Mouse (Mus musculus): Measurements from ENCODE around the gene Pkp2. TPM values are rescaled to one million over a fixed set of nuclear protein-coding genes. Genes with fewer than 3 reads are reported as not detected.

The Pkp2 gene
- polyA plus RNA-seq, 1 experiment = 10.9 TPM

DNA sequence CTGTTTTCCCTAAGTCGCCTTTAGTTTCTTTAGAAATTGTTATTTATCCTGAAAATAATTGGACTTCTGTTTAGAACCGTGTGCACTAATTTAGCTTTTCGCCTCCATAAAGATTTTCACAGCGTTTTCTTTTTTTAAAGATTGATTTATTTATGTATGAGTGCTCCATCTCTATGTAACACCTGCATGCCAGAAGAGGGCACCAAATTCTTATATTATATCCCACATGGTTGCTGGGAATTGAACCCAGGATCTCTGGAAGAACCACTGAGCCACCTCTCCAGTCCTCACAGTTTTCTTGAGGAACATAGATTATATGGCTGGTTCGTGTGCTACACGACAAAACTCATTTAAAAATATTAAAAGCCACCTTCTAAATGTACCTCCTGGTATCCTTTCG lies 90.8 kb downstream of the Pkp2 start:
- 18% methylated on average over 7 of the region's 7 CpGs for WGBS
- Histone ChIP-seq H3K36me3 (ENCODE audit: control insufficient read depth, insufficient read depth, low read length) (peaks cover 2% of the 10 kb centered on the region; the same call in 1 of the 2 replicates), H3K4me1 (ENCODE audit: control insufficient read depth, insufficient read depth, low read length) (0 out of 2 replicates have a peak, but pooled peaks cover 2% of the 10 kb centered on the region), H3K4me3 (ENCODE audit: insufficient read depth, low read depth, low read length) (no peak overlapping the region; the same call in 1 of the 2 replicates), H3K27ac (ENCODE audit: insufficient read depth, low read depth, low read length) (no peak overlapping the region), H3K27me3 (replicated peaks; ENCODE audit: control insufficient read depth, insufficient read depth, low read length) (no peaks in the 10 kb centered on the region)
- peak; percentile 7 for DNase-seq
- TF ChIP-seq POLR2A (IDR thresholded peaks at IDR 0.05; ENCODE audit: low read depth, low read length) (no peak), CTCF (conservative IDR thresholded peaks at IDR 0.05; ENCODE audit: insufficient read depth, insufficient read length, low read depth, low read length) (no peak)

DNA sequence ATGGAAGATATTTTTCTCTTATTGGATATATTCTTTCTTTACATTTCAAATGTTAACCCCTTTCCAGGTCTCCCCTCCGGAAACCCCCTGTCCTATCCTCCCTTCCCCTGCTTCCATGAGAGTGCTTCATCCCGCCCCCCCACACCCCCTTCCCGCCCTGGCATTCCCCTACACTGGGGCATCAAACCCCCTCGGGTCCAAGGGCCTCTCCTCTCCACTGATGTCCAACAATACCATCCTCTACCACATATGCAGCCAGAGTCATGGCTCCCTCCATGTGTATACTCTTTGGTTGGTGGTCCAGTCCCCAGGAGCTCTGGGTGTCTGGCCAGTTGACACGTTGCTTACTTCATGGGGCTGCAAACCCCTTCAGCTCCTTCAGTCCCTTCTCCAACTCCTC lies 98.2 kb downstream of the Pkp2 start:
- no peaks in the 10 kb centered on the region for H3K27me3 ChIP-seq (replicated peaks; ENCODE audit: control insufficient read depth, insufficient read depth, low read length)
- H3K4me1 ChIP-seq (ENCODE audit: control insufficient read depth, insufficient read depth, low read length) = no peaks in the 10 kb centered on the region
- DNase-seq = no peak
- H3K36me3 ChIP-seq (ENCODE audit: control insufficient read depth, insufficient read depth, low read length) = peaks cover 5% of the 10 kb centered on the region
- WGBS = 87% methylated on average over 5 of the region's 5 CpGs
- no peak overlapping the region for H3K27ac ChIP-seq (ENCODE audit: insufficient read depth, low read depth, low read length)
- TF ChIP-seq POLR2A (IDR thresholded peaks at IDR 0.05; ENCODE audit: low read depth, low read length) (no peak), CTCF (conservative IDR thresholded peaks at IDR 0.05; ENCODE audit: insufficient read depth, insufficient read length, low read depth, low read length) (no peak)
- H3K4me3 ChIP-seq (ENCODE audit: insufficient read depth, low read depth, low read length) = no peak overlapping the region

Other genes starting within 250 kb of the Pkp2 start
- gene Yars2, start 89.6 kb downstream of the Pkp2 start, polyA plus RNA-seq (2012; rRNA removed) = 20.3 and 25.8 TPM in 2 replicates
- gene Dnm1l, start 145.6 kb downstream of the Pkp2 start, polyA plus RNA-seq (2012; rRNA removed) = 8.5 and 11.7 TPM in 2 replicates

Data from kidney, adult 2 months (tissue).